Mouse (Mus musculus) kidney, postnatal 10 days (tissue): ENCODE measurements around the gene Onecut1.
A peak's percentile ranks its signal among the peaks of the same experiment; 100 is the strongest.

Experiments
- DNase-seq: peaks from one replicate; pipeline ENCODE4 v3.0.0; 2021; ENCODE audit warnings: mixed read lengths

Gene Onecut1

DNA sequence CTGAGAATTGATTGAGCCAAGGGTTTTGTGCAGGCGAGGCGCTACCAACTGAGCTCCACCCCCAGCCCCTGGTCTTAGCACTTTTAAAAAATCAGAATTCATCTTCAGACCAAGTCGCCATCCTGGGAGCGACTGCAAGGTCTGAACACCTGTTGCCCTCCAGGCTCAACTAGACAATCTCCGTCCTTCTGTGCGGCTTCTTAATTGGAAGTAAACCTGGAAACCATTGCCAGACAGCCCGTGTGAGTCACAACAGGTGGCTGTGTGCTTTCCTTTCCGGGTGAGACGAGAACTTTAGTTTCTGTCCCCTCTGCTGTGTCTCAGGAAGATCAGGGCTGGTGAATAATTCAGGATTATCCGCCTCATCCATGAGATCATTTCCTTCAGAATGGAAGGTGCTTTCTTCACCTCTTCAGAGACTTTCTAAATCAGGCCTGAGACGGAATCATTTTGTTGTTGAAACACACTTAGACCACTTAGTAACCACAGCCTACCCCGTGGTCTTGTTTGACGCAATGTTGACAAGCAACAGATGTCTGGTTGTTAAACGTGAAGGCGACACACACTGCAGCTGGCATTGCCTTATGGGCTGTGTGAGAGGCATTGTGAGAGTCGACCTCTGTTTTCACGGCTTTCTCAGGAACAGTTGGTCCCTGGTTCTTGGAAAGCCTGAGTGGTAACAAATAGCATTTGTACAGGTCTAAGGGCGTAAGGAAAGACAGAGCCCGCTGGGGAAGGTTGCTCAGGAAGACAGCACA, 51.1 kb downstream of the Onecut1 start:
- DNase-seq: peak; percentile 25

DNA sequence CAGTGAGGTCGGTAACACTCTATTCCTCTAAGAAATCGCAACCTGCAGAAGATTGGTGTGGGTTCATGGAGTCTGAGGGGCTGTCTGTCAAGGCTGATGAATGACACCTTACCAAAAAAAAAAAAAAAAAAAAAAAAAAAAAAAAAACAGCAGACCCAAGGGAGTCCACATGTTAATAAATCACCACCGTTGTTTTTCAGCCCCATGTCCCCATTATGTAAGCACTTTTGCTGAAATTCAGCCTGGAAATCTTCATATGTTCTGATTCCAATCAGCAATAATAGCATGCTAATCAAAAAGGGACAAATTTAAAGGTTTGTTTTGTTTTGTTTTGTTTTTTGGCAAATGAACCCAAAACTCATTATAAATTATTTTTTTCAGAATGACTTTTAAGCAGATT, 53.9 kb downstream of the Onecut1 start:
- no peak for DNase-seq

DNA sequence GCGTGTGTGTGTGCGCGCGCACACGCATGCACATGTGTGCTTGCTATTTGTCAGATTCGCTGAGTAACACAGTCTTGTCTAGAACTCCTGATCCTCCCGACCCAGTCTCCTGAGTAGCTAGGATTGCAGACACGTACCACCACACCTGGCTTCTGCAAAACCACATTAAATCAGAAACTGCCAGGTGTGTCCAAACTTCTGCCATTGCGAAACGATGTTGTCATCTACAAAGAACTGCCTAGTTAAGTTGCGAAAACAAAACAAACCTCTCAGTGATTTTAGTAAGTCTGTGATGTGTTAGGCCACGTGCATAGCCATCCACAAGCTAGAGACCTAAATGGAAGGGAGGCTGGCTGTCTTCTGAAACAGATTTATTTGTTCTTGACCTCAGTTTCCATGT, 58.7 kb downstream of the Onecut1 start:
- peak; percentile 15 for DNase-seq

DNA sequence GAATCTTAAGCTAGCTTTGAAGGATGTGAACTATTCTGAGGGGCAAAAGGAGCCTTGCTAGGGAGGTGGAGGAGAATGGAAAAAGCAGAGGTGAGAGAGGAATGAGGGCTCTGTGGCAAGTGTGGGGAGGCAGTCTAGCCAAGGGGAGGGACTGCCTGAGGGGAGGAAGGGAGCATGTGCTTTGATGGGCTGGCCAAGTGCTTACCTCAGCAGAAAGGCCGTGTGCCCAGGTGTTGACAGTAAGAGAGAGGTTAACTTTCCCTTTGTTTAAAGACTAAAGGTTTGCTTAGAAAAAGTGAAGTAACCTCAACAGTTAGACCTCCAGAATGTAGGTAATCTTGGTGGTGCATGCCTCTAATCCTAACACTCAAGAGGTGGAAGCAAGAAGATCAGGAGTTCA, 59.7 kb downstream of the Onecut1 start:
- no peak for DNase-seq

DNA sequence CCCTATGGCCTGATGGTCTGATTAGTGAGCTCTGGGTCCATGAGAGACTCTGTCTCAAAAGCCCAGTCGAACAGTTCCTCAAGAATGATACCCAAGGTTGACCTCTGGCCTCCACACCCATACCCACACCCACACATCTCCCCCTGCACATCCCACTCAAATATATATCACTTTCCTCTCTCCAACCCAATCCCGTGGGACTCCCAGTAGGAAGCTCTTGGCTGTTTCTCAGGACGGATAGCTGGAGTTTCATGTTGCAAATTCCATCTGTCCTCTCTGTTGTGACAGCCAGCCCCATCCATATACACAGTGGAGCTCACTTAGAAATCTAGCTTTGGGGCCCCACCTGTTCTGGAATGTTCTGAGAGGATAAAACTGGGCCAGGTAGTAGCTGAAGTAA, 61.2 kb downstream of the Onecut1 start:
- no peak for DNase-seq

DNA sequence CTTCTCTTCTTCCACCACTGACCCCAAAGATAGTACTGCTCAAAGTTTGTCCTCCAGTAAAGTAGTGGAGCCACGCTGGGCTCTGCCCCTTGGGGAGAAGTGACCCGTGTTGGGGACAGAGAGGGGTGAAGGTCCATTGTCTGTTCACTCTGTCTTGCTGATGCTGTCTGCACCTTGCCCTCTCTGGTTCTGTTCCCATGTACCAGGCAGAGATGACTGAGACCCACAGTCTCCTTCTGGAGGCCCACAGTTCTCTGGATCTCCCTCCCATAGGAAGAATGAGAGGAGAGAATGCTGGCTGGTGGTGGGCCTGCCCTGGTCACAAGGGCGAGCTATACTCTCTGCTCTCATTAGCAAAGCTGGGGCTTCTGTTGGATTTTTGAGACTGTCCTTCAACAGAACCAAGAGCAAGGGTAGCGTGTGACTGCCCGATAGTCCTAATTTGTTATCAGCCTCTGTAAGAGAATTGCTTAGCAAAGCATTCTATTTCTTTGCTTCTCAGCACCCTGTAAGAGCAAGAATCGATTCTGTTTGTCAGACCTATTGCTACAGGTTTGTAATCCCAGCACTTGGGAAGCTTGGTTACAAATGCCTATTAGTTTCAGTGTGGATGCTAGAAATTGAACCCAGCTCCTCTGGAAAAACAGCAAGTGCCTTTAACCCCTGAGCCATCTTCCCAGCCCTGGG, 61.7 kb downstream of the Onecut1 start:
- no peak for DNase-seq

DNA sequence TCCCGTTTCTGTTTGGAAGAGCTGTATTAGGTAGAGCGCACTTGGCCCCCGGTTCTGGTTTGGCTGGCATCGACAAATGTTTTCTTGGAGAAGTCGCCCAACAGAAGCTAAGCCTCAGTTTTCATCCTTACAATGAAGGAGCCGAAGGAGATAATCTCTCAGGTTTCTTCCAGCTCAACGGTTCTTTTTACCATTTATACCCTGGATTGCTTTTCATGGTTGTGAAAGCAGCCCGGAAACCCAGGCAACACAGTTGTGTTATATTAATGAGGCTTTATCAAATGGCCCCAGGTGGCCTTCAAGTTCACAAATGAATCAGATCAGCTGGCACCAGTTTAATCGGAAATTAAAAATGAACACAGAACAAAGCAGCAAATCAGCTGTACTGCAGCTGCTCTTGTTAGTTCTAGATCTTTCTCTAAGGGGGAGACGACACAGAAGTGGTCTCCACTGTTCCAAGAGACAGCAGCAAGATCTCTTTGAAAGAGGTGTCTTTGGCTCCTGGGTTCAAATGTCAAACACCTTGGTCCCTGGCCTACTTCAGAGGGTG, 63.6 kb downstream of the Onecut1 start:
- no peak for DNase-seq

DNA sequence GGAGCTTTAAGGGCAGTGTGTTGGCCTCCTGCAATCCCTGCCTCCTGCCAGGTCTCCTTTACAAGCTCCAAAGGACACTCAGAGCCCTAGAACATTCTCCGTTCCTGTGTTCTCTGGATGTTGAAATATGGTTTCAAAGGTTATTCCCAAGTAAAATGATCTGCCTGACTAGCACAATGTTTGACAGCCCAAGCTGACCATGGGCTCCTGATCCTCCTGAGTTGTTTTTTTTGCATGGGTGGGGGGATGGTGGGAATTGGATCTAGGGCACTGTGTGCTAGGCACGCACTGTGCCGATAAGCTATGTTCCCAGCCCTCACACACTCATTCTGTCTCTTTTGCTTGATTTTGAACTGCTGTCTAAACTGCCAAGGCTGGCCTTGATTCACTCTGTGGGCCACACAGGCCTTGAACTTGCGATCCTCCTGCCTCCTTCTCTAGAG, 68.3 kb downstream of the Onecut1 start:
- no peak for DNase-seq

DNA sequence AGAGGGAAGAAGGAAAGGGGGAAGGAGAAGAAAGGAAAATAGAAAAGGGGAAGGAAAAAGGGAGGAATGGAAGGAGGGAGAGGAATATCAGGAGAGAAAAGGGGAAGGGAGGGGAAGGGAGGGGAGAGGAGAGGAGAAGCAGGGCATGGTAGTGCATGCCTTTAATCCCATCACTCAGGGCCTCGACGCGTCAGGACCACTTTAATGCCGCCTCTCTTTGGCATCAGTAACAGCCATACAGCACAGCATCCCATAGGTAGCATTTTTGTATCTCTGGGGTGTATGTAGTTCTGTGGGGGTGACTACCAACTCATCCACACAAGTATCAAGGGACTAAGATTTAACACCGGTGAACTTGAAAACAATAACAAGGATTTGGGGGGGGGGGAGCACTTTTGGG, 68.9 kb downstream of the Onecut1 start:
- DNase-seq: no peak

DNA sequence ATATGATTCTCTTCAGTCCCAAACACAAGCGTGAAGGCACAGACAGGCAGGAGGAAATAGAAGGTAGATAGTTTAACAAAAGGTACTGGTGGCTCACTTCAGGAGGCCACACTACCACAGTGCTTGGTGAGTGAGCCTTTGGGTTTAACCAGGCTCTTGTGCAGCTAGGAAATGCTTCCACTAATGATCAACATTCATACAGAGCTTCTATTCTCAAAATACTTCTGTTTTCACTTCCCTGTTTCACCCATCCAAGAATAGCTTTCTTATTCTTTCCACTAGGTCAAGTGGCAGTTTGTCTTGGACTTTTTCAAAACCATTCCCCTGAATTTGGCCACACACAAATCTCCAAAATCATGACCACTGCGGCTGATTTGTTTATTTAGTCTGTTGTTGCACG, 73.6 kb downstream of the Onecut1 start:
- no peak for DNase-seq

DNA sequence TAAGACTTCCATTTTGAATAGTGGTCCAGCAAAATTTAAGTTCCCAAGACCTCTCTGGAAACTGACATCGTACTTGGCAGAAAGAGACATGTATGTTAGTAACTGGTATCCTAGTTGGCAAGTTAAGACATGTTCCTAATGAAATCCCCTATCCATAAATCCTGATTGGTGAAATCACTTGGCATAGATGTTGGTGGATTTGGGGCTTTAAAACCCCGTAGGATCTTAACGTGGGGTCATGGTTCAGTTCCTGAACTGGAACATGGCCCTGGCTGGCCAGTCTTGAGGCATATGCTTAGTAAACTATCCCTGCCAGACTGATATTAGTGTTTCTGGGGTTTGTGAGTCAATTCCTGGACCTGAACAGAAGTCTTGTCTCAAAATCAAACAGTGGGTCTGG, 76.0 kb downstream of the Onecut1 start:
- no peak for DNase-seq

DNA sequence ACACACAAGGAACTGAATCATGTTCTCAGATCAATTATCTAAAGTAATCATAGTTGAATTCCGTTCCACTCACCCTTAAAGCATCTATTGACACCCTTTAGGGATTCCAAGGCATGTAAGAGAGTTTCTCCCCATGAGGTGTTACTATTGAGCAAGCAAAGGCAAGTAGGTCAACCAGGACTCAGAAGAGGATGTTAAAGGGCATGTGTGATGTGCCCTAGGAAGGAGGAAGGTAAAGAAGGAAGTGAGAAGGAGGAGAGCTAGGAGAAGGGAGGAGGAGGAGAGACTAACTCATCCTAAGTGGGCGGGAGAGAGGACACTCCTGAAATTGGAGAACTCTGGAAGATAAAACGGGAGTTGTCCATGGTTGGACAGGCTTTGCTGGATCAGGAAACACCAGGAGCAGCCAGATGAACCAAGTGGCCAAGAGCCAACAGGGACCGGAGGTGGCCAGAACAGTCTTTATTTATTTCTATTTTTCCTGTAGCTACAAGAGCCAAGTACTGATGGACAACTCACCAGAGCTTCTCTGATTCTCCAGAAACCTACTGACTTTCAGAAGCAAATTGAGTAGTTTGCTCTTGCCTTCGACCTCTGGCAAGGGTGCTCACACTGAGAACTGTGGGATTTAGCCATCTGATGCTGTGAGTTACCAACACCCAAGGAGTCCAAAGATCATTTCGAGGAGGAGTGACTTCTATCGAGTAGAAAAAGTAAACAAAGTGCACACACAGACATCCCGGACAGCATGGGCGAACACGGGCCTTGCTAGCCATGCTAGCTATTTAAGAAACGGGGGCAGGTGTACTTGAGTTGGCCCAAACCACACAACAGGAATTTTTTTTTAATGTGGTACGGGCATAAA, 77.2 kb downstream of the Onecut1 start:
- DNase-seq: peak; percentile 56
